Mouse (Mus musculus) embryonic fibroblast, embryonic 13.5 days (primary cell): ENCODE data around the gene Cnbd2.

Experiments
- CTCF ChIP-seq: IDR thresholded peaks from 2 replicates; pipeline ENCODE4 v1.5.1; 2011; ENCODE audit warnings: mild to moderate bottlenecking, control low read depth, low read length, moderate library complexity, borderline replicate concordance; ENCODE audit not compliant: insufficient read depth
- POLR2A ChIP-seq: IDR thresholded peaks from 2 replicates; pipeline ENCODE4 v1.6.1; 2011; ENCODE audit warnings: low read depth, mild to moderate bottlenecking, control low read depth, low read length, moderate library complexity

DNA sequence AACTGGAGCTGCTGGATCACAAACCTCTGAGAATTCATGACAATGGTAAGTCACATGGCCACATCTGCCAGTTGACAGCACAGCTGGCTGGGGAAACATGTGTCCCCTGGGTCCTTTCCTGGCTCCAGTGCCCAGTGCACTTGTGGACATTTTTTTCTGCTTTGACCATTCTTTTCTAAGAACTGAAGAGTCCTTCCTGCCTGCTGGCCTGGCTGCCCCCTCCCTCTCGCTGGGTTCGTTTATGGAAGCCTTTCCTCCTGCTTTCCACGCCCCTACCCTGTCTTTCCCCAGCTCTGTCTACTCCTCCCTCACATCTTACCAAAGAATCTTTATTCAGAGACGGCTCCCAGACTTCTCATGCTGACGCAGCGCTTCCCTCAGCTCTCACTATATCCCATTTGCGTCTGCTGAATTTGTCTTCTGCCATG, 41.2 kb downstream of the Cnbd2 start:
- no peak for TF ChIP-seq CTCF
- TF ChIP-seq POLR2A, result no peak
